Mouse (Mus musculus) mesoderm, embryonic 11.5 days (tissue): ENCODE results near the gene Arsa.

Source experiments
- DNase-seq: peaks from one replicate; pipeline ENCODE4 v3.0.0-alpha.2; 2012; ENCODE audit warnings: low read depth, low spot score

Gene Arsa

DNA sequence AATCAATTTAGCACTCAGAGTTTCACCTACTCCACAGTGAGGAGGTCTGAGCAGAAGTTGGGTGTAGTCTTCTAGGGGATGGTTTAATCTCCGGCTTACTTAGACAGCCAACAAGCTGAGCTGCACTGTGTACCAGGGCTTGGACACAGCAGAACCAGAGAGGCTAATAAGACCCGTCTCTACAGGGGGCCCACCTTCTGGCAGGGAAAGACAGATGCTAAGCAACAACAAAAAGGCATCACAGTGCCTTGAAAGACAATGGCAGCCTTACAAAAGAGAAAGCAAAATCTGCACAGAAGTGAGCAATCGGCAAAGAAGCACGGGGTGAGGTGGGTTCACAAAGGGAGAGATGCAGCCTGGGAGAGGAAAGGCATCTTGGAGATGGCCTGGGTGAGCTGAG, 18.9 kb upstream of the Arsa start:
- no peak for DNase-seq

- no peak for DNase-seq
Observed at GRCm38 (mm10) chr15:89494970-89495369, 17.7 kb upstream of the Arsa start.

GRCm38 (mm10) chr15:89488611-89489117, 11.4 kb upstream of the Arsa start:
- DNase-seq, result no peak

GRCm38 (mm10) chr15:89488182-89488581, 11.0 kb upstream of the Arsa start:
- DNase-seq, result no peak

GRCm38 (mm10) chr15:89480584-89480983, 3.4 kb upstream of the Arsa start:
- DNase-seq, result no peak

GRCm38 (mm10) chr15:89478622-89479021, 1.4 kb upstream of the Arsa start:
- DNase-seq, result no peak

GRCm38 (mm10) chr15:89477806-89478205, 581 bp upstream of the Arsa start:
- DNase-seq, result no peak

DNA sequence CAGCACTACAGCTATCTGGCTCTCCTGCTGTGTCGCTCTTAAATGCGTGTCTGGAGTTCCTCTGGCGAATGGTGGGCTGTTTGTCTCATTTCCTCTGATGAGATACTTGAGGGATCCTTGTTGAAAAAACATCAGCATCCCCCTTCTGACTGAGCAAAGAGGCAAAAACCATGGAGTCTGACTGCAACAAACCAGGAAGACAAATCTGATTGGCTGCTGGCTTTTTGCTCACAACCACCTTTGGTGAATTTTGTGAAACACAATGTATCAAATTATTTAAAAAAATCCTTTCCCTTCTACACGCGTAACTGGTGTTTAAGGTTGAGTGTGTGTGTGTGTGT, 780 bp downstream of the Arsa start:
- DNase-seq, result no peak

GRCm38 (mm10) chr15:89475611-89476474, 1.4 kb downstream of the Arsa start:
- peak; percentile 88 for DNase-seq

- no peak for DNase-seq
Observed at GRCm38 (mm10) chr15:89475293-89475600, 2.0 kb downstream of the Arsa start.

DNA sequence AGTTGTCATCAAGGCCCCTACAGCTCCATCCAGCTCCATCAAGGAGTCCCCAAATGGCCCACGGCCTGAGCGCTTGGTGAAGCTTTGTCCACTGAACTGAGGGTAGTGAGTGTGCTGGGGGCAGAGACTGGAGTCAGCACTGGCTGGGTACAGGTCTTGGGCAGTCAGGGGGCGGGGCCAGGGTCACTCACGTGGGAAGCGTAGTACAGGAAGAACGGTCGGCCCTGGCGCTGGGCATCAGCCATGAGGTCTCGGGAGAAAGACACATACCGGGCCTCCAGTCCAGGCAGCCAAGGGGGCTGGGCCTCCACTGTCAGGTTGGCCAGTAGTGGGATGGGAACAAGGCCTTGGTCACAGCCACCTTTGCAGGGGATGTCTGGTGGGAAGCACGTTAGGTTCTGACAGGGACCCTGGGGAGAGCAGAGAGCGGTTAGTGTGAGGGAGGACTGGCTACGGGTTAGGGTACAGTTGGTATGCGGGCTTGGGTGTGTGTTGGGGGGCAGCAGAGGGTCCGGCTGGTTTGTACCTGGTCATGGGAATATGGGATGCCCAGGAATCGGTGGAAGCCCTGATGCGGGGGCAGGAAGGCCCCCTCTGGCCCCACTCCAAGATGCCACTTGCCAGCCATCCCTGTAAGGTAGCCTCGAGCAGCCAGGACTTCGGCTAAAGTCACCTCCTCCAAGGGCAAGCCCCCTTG, 2.5 kb downstream of the Arsa start:
- DNase-seq, result no peak

GRCm38 (mm10) chr15:89473921-89474320, 3.3 kb downstream of the Arsa start:
- no peak for DNase-seq

- DNase-seq, result no peak
Observed at GRCm38 (mm10) chr15:89473370-89473769, 3.9 kb downstream of the Arsa start.

- DNase-seq, result no peak
Observed at GRCm38 (mm10) chr15:89471476-89471875, 5.7 kb downstream of the Arsa start.

GRCm38 (mm10) chr15:89468577-89468976, 8.6 kb downstream of the Arsa start:
- DNase-seq, result peak; percentile 47

DNA sequence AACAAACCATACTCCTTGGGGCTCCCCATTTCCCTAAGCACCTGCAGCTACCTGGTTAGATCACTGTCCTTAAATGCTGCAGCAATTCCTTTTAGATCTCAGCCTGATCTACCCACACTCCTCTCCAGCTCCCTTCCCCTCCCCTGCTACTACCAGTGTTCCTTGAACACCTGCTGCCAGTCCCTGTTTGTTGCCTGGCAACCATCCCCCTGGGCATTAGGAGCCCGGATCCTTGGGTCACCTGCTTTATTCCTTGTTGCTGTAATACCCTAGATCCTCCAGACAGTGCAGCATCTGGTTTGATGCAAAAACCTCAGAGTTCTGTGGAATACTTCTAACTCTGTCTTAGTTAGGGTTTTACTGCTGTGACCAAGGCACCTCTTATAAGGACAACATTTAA, 12.2 kb downstream of the Arsa start:
- peak; percentile 48 for DNase-seq

DNA sequence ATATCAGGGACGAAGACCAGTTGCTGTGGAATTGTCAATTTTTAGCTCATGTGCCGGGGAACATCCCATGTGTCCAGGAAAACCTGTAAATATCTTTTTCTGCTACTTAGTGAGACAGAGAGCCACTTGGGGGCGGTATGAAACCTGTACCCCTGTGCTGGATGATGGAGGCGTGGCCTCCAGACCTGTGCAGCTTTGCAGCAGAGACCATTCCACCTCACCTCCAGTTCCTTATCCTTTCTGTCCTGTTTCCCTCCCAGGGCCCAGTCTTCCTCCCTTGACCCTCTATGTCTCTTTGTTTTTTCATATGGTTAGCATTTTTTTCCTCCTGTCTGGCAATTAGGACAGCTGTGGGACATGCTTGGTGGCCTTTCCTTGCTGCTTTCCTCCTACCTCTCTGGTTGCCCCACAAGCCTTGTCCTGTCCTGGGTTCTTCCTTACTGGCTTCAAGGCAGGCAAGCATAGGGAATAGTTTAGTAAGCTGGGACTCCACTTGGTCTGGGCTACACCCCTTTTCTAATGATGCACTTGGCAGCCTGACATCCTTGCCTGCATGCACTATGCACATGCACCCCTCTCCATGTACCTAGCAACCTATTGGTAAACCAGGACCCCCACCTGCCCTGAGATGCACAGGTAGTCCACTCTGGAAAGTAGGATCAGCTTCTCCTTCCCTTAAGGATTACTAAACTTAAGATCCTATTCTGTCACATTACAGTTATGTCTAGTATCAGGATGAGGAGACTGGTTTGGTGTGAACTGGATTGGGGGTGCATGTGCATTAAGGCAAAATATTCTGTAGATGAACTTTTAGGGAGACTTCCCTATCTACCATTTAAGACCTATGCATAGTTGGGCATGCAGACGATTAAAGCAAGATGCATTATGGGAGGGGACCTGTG, 13.6 kb downstream of the Arsa start:
- no peak for DNase-seq

GRCm38 (mm10) chr15:89462176-89462575, 15.0 kb downstream of the Arsa start:
- DNase-seq, result no peak

- no peak for DNase-seq
Observed at GRCm38 (mm10) chr15:89461321-89461720, 15.9 kb downstream of the Arsa start.

- no peak for DNase-seq
Observed at GRCm38 (mm10) chr15:89460298-89460697, 16.9 kb downstream of the Arsa start.

GRCm38 (mm10) chr15:89459821-89460220, 17.4 kb downstream of the Arsa start:
- DNase-seq, result no peak

DNA sequence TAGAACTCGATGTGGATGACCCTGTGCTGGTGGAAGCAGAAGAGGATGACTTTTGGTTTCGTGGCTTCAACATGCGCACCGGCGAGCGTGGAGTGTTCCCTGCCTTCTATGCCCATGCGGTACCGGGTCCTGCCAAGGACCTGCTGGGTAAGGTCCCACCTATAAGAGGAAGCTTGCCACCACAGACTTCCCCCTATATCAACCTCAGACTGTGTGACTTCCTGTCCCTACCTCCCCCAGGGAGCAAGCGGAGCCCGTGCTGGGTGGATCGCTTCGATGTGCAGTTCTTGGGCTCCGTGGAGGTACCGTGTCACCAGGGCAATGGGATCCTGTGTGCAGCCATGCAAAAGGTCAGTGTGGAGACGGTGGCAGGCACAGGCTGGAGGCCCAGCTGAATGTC, 18.3 kb downstream of the Arsa start:
- no peak for DNase-seq
